Mouse (Mus musculus): Measurements from ENCODE around the gene Oma1.

GRCm38 (mm10) chr4:103265166-103265565, 48.4 kb upstream of the Oma1 start:
- TF ChIP-seq CTCF (IDR thresholded peaks at IDR 0.05; ENCODE audit: extremely low read depth, insufficient read length, insufficient replicate concordance, low read depth, low read length) (no peak), POLR2A (IDR thresholded peaks at IDR 0.05; ENCODE audit: low read depth, low read length) (no peak)

Data from small intestine, adult 2 months (tissue).